Mouse (Mus musculus): ENCODE measurements around the gene Acnat1. TPM values are rescaled to one million over a fixed set of nuclear protein-coding genes. Genes with fewer than 3 reads are reported as not detected.
"Not testable (repeated sequence)": the region's sequence is repeated elsewhere in the genome, so short reads cannot be mapped to it uniquely, and the experiment has no call there.

Gene Acnat1
- polyA plus RNA-seq, 1 experiment from 2014 or later, result 0.24 TPM

GRCm38 (mm10) chr4:49478118-49478877 is 4.6 kb upstream of the Acnat1 start:
- Histone ChIP-seq H3K4me1 (ENCODE audit: insufficient read depth) (no peaks in the 10 kb centered on the region), H3K27me3 (ENCODE audit: insufficient read depth, low read length) (no peaks in the 10 kb centered on the region), H3K9ac (no peak overlapping the region), H3K4me2 (peak overlapping the region; percentile 57), H3K27ac (ENCODE audit: low read depth) (no peak overlapping the region), H3K9me3 (ENCODE audit: low read depth, low read length) (no peaks in the 10 kb centered on the region), H3K36me3 (ENCODE audit: insufficient read depth) (no peaks in the 10 kb centered on the region), H3K4me3 (ENCODE audit: low read depth, low read length) (peak overlapping the region; percentile 21; the same call in 1 of the 2 replicates)
- peak; percentile 75 for ATAC-seq (ENCODE audit: insufficient read depth)
- peak; percentile 65 for DNase-seq
- TF ChIP-seq CTCF (IDR thresholded peaks at IDR 0.05; ENCODE audit: low read depth), result no peak
- WGBS, result 18% methylated on average over 19 of the region's 19 CpGs

DNA sequence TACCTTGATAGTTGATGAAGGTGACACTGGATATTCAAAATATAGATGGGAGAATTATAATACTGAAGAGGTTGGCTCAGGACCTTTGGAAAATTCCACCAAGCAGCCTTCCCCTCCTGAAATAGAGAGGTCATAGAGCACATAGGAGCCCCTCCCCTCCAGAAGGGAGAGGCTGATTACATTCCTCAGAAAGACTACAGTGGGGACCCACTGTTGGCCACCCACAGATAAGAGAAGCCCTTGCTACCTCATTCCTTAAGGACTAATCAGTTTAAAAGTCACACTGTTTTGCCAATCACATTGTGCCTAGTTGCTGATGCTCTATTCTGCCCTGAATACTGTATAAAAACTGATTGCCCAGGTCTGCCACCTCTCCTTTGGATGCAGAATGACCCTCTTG is 871 bp upstream of the Acnat1 start:
- no peaks in the 10 kb centered on the region for H3K4me1 ChIP-seq (ENCODE audit: insufficient read depth)
- no peaks in the 10 kb centered on the region for H3K27me3 ChIP-seq (ENCODE audit: insufficient read depth, low read length)
- no peak for TF ChIP-seq CTCF (IDR thresholded peaks at IDR 0.05; ENCODE audit: low read depth)
- no peak for DNase-seq
- no peaks in the 10 kb centered on the region for H3K9me3 ChIP-seq (ENCODE audit: low read depth, low read length)
- no peak overlapping the region for H3K27ac ChIP-seq (ENCODE audit: low read depth)
- H3K9ac ChIP-seq, result no peak overlapping the region
- H3K4me3 ChIP-seq (ENCODE audit: low read depth, low read length), result no peak overlapping the region
- no peaks in the 10 kb centered on the region for H3K36me3 ChIP-seq (ENCODE audit: insufficient read depth)
- ATAC-seq (ENCODE audit: insufficient read depth), result no peak
- no peak overlapping the region for H3K4me2 ChIP-seq

- H3K4me1 ChIP-seq (ENCODE audit: insufficient read depth), result no peaks in the 10 kb centered on the region
- TF ChIP-seq CTCF (IDR thresholded peaks at IDR 0.05; ENCODE audit: low read depth), result no peak
- H3K36me3 ChIP-seq (ENCODE audit: insufficient read depth), result no peaks in the 10 kb centered on the region
- no peak overlapping the region for H3K4me2 ChIP-seq
- no peaks in the 10 kb centered on the region for H3K9me3 ChIP-seq (ENCODE audit: low read depth, low read length)
- WGBS, result 78% methylated on average over 3 of the region's 3 CpGs
- no peaks in the 10 kb centered on the region for H3K27me3 ChIP-seq (ENCODE audit: insufficient read depth, low read length)
- ATAC-seq (ENCODE audit: insufficient read depth) (no peak), DNase-seq (no peak)
- no peak overlapping the region for H3K9ac ChIP-seq
- no peak overlapping the region for H3K27ac ChIP-seq (ENCODE audit: low read depth)
- H3K4me3 ChIP-seq (ENCODE audit: low read depth, low read length), result no peak overlapping the region
These were observed 4.1 kb downstream of the Acnat1 start for GRCm38 (mm10) chr4:49469435-49470151.

- no peak for TF ChIP-seq CTCF (IDR thresholded peaks at IDR 0.05; ENCODE audit: low read depth)
- Histone ChIP-seq H3K27me3 (ENCODE audit: insufficient read depth, low read length) (no peaks in the 10 kb centered on the region), H3K9me3 (ENCODE audit: low read depth, low read length) (no peaks in the 10 kb centered on the region), H3K4me2 (no peak overlapping the region), H3K9ac (no peak overlapping the region), H3K4me1 (ENCODE audit: insufficient read depth) (no peaks in the 10 kb centered on the region), H3K36me3 (ENCODE audit: insufficient read depth) (no peaks in the 10 kb centered on the region), H3K4me3 (ENCODE audit: low read depth, low read length) (no peak overlapping the region), H3K27ac (ENCODE audit: low read depth) (no peak overlapping the region)
- DNase-seq (no peak), ATAC-seq (ENCODE audit: insufficient read depth) (no peak)
- 92% methylated on average over 6 of the region's 6 CpGs for WGBS
These were observed 6.4 kb downstream of the Acnat1 start for GRCm38 (mm10) chr4:49467360-49467759.

DNA sequence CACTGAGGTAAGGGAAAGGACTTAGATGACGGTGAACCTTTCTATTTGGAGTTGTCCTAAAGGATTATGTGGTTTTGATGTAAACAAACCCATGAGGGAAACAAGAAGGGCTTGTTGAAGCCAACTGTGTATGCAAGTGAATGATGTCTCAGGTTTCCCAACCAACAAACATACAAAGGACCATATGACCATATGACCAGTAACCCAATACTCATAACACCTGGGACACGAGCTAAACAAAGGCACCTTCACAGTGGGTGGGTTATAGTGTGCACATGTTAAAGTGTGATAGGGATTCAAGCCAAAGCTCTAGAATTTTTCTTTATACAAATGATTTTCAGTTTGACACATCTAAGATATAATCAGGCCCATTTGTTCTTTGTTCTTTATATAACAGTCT is 17.5 kb downstream of the Acnat1 start:
- no peak overlapping the region for H3K4me3 ChIP-seq (ENCODE audit: low read depth, low read length)
- 64% methylated on average over 2 of the region's 2 CpGs for WGBS
- no peaks in the 10 kb centered on the region for H3K36me3 ChIP-seq (ENCODE audit: insufficient read depth)
- no peaks in the 10 kb centered on the region for H3K4me1 ChIP-seq (ENCODE audit: insufficient read depth)
- no peak overlapping the region for H3K4me2 ChIP-seq
- H3K27me3 ChIP-seq (ENCODE audit: insufficient read depth, low read length), result no peaks in the 10 kb centered on the region
- no peak for TF ChIP-seq CTCF (IDR thresholded peaks at IDR 0.05; ENCODE audit: low read depth)
- peak; percentile 17; the same call in 1 of the 2 replicates for ATAC-seq (ENCODE audit: insufficient read depth)
- H3K27ac ChIP-seq (ENCODE audit: low read depth), result no peak overlapping the region
- no peak for DNase-seq
- H3K9me3 ChIP-seq (ENCODE audit: low read depth, low read length), result no peaks in the 10 kb centered on the region
- no peak overlapping the region for H3K9ac ChIP-seq

- TF ChIP-seq CTCF (IDR thresholded peaks at IDR 0.05; ENCODE audit: low read depth), result no peak
- Histone ChIP-seq H3K4me3 (ENCODE audit: low read depth, low read length) (no peak overlapping the region), H3K27ac (ENCODE audit: low read depth) (no peak overlapping the region), H3K9ac (no peak overlapping the region), H3K9me3 (ENCODE audit: low read depth, low read length) (no peaks in the 10 kb centered on the region), H3K36me3 (ENCODE audit: insufficient read depth) (no peaks in the 10 kb centered on the region), H3K4me2 (no peak overlapping the region), H3K27me3 (ENCODE audit: insufficient read depth, low read length) (no peaks in the 10 kb centered on the region), H3K4me1 (ENCODE audit: insufficient read depth) (no peaks in the 10 kb centered on the region)
- WGBS, result 33% methylated on average over 1 of the region's 1 CpGs
- DNase-seq (no peak), ATAC-seq (ENCODE audit: insufficient read depth) (no peak)
These were observed 21.7 kb downstream of the Acnat1 start for GRCm38 (mm10) chr4:49451848-49452551.

DNA sequence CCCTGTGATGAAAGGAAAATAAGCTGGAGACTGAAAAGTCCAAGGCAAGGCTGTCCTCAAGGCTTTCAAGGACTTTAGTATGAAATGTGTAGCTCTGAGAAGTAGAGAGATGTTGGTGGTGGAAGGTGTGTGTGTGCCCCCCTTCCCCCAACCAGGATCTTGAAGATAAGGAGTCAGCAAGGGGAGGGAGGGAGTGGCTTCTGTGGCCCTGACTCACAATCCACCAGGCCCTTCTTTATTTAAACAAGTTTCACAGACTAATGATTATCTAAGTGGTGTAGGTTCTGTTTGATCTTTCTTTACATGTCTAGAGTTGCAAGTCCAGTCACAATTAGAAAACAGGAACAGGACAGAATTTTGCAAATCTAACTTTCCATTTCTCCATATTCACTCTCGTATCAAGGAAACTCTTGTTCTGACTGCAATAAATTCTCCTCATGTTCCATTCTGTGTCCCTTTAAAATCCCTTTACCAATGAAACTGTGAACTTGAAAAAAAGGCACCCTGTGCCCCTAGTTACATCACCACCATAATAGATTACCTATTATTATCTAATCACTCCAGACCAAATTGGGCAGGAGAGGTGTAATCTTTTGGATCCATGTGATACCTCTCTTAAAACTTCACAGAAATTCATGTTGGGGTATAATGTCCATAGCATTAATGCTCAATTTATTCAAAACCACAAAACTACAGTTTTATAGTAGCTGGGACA is 22.4 kb downstream of the Acnat1 start:
- peak; percentile 17; the same call in 1 of the 2 replicates for ATAC-seq (ENCODE audit: insufficient read depth)
- not testable (repeated sequence) for H3K9me3 ChIP-seq (ENCODE audit: low read depth, low read length); DNase-seq; H3K4me2 ChIP-seq; H3K36me3 ChIP-seq (ENCODE audit: insufficient read depth); H3K4me3 ChIP-seq (ENCODE audit: low read depth, low read length); H3K27ac ChIP-seq (ENCODE audit: low read depth); H3K9ac ChIP-seq; H3K27me3 ChIP-seq (ENCODE audit: insufficient read depth, low read length); H3K4me1 ChIP-seq (ENCODE audit: insufficient read depth)
- WGBS, result 40% methylated on average over 1 of the region's 1 CpGs

- not testable (repeated sequence) for H3K9me3 ChIP-seq (ENCODE audit: low read depth, low read length); H3K4me3 ChIP-seq (ENCODE audit: low read depth, low read length); H3K27me3 ChIP-seq (ENCODE audit: insufficient read depth, low read length); H3K4me2 ChIP-seq; H3K9ac ChIP-seq; H3K27ac ChIP-seq (ENCODE audit: low read depth); H3K4me1 ChIP-seq (ENCODE audit: insufficient read depth); DNase-seq; H3K36me3 ChIP-seq (ENCODE audit: insufficient read depth); ATAC-seq (ENCODE audit: insufficient read depth)
- 92% methylated on average over 3 of the region's 3 CpGs for WGBS
These were observed 36.7 kb downstream of the Acnat1 start for GRCm38 (mm10) chr4:49436968-49437367.

DNA sequence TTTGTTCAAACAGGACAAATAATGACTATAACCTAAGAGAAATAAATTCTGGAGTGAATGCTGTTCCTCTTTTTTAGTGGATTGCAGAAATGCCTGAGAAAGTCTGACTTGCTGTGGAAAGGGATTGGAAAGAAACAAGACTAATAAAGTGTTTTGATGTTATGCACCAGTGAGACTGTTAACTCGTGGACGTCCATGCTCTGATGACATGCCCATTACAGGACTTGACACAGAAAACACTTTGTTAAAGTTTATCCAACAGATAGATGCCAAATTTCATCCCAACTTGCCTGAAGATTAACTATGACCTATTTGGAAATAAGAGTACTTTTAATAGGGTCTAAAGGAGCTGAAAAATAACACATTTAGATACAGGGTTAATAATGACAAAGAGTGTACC is 63.6 kb downstream of the Acnat1 start:
- not testable (repeated sequence) for H3K36me3 ChIP-seq (ENCODE audit: insufficient read depth); H3K4me1 ChIP-seq (ENCODE audit: insufficient read depth); H3K4me3 ChIP-seq (ENCODE audit: low read depth, low read length); H3K27ac ChIP-seq (ENCODE audit: low read depth); ATAC-seq (ENCODE audit: insufficient read depth); H3K9me3 ChIP-seq (ENCODE audit: low read depth, low read length); H3K4me2 ChIP-seq; DNase-seq; H3K9ac ChIP-seq; H3K27me3 ChIP-seq (ENCODE audit: insufficient read depth, low read length)
- 64% methylated on average over 2 of the region's 2 CpGs for WGBS

Measured in lung, embryonic 14.5 days (tissue).